Mouse (Mus musculus): Measurements from ENCODE around the gene Grb7. TPM values are rescaled to one million over a fixed set of nuclear protein-coding genes. Genes with fewer than 3 reads are reported as not detected.

Gene Grb7
- total RNA-seq, 1 experiment from 2014 or later: 1.7 TPM

DNA sequence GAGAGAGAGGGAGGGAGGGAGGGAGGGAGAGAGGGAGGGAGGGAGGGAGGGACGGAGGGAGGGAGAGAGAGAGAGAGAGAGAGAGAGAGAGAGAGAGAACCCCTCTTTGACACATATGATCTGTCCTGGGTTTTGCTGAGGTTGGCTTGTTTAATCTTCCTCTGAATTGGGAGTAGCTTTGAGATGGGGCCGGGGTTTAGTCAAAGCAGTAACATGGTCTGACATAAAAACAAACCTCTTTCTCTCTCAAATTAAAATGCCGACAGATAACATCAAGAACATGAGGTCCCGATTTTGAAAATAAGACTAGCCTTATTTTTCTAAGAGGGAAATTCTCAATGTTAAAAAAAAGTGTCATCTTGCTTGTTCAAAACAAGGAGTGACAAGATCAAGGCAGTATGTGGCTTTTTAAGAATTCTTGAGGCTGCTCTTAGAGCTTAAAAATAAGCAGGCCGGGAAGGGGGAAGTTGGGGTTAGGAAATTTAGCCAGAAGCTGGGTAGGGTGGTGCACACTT is 41.4 kb downstream of the Grb7 start:
- no peak for ATAC-seq (ENCODE audit: extremely low read depth, insufficient number of reproducible peaks, low FRiP score, poor library complexity, severe bottlenecking)

DNA sequence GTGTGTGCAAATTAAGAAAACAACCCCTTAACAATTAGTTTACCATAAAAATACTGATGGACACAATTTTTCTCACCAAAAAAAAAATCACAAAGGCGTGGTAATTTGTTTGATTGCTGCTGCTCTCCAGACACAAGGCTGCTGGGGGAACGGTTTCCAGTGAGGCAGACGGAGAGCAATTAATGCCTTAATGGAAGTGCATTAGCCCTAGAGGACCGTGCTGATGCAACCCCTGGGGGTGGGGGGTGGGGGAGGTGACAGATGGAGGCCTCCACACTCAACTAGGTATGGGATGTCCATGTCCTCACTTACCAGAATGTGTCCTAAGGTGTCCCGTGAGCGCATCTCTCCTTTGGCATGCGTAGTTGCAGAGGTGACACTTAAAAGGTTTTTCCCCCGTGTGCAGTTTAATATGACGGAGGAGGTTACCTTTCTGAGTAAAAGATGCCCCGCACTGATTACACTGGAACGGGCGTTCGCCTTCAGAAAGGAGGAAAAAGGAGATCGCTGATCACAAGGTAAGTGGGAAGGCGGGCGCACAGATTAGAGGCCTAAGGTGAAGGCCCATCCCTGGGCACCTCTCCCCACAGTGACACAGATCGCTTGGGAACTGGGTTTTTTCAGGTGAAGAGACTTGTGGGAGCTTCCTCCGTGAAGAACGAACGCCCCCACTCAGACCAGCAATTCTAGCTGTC is 42.5 kb downstream of the Grb7 start:
- ATAC-seq (ENCODE audit: extremely low read depth, insufficient number of reproducible peaks, low FRiP score, poor library complexity, severe bottlenecking): no peak

DNA sequence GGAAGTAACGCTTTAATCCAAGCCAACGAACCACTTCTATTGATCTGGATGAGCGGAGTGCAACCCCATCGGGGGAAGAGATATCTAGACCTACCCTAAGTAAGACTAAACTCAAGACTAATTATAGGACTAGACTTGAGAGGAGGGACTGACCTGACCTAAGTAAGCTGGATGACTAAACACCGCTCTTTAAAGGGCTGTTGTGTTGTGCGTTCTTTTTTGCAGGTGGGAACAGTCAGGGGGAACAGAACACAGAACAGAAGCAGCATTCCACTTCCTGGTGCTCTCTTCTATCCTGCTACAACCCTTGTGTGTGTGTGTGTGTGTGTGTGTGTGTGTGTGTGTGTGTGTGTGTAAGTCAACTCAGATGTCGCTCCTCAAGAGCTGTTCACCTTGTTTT is 45.4 kb downstream of the Grb7 start:
- no peak for ATAC-seq (ENCODE audit: extremely low read depth, insufficient number of reproducible peaks, low FRiP score, poor library complexity, severe bottlenecking)

DNA sequence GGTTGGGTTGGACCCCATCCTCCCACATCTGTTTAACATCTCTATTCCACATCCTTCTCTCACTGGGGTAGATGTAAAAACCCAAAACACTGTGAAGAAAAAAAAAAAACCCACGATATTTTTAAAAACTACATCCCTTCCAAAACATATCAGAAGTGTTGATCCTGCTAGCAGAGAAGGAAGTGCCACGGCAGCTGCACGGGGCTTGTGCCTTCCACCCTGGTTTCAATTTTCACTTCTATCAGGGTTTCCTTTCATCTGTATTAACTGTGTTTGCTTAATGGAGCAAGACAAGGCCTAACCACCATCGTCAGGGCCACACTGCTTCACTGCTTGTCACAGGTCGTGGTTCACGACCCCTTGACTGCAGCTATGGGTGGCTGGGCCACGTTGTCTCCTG is 46.8 kb downstream of the Grb7 start:
- ATAC-seq (ENCODE audit: extremely low read depth, insufficient number of reproducible peaks, low FRiP score, poor library complexity, severe bottlenecking): peak; percentile 56

DNA sequence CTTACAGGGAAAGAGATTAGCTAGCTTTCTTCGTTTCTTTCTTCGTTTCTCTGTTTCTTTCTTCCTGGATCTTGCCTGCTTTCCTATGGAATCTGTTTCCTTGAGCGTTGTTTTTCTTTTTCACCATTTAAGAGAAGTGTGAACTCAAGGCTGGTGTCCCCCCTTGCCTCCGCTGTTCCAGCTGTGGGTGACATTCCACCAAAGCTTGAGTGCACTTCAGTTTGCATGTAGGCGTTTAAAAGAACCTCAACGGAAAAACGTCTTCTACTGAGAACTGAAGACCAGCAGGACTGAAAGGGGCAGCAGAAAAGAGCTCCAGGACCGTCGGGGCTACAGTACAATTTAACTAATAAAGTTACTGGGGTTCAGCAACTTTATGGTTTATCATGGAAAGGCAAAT is 47.2 kb downstream of the Grb7 start:
- ATAC-seq (ENCODE audit: extremely low read depth, insufficient number of reproducible peaks, low FRiP score, poor library complexity, severe bottlenecking): no peak

DNA sequence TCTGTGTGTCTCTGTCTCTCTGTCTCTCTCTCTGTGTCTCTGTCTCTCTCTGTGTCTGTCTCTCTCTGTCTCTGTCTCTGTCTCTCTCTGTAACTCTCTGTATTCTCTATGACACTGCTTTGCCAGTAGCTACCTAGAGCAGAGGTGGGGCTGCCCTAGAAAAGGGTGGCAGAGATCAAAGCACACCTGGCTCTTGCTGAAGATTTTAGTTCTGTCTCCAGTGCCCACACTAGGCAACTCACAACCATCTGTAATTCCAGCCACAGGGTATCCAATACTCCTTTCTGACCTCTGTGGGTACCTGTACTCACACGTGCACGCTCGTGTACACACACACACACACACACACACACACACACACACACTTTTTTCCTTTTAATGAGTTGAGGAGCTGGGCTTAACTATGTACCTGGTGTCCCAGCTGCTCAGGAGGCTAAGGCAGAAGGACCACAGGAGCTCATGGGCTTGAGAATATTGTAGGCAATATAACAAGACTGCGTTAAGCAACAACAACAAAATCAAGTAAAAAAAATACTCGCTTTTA is 49.1 kb downstream of the Grb7 start:
- no peak for ATAC-seq (ENCODE audit: extremely low read depth, insufficient number of reproducible peaks, low FRiP score, poor library complexity, severe bottlenecking)

DNA sequence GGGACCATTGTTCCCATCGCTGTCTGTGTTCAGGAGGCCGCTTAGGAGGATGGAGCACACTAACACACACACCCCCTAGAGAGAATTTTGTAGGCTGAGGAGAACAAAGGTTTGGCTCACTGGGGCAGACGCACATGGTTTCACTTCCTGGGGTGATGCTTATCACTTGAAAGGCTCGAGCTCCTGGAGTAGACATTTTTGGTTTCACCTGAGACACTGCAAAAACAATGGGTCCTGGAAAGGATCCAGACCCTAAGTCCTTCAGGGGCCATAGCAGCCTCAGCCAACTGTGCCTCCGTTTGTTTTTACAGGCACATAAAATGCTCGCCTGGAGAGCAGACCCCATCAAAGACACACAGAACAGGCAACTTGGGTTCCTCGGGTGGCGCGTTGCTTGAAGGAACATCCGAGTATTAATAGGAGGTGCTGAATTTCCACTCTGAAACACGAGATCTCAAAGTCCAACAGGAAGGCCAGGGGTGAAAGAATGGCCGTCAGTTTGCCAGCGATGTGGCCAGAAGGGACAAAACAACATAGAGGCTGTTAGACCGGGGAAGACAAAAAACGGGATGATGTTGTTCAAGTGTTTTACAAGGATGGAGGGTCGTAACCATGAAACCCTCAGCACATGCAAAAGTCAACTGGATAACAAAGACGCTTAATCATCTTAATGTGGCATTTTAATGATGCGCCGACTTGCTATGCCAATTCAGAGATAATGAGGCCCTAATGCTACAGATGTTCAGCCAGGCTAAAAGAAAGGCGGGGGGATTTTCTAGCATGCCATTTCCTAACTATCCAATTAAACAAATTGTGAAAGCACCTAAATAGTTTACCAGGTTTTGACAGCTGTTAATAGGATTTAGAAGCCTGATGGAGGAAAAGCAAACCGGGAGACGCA is 51.4 kb downstream of the Grb7 start:
- ATAC-seq (ENCODE audit: extremely low read depth, insufficient number of reproducible peaks, low FRiP score, poor library complexity, severe bottlenecking): peak; percentile 45; the same call in 1 of the 2 replicates

DNA sequence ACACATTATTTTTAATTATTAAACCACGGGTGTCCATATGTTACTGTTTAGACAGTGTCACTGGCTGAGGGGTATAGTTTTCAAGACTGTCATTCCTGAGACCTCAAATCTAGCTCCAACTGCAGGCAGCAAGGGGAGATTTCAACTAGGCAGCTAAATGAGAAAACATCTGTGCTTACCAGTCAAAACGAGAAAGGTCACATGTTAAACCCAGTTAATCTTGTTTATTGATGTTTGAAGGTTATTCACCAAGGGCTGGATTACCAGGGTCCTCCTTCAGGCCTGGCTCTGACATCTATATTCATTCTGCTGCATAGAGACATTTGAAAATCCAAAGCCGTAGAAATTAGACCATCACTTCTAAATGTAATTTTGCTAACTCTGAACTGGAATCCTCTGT is 58.7 kb downstream of the Grb7 start:
- ATAC-seq (ENCODE audit: extremely low read depth, insufficient number of reproducible peaks, low FRiP score, poor library complexity, severe bottlenecking): no peak

Other genes with a start within 250 kb of the Grb7 start
- gene Cdk12, start 243.3 kb upstream of the Grb7 start, total RNA-seq (2017): 134 and 140 TPM in 2 replicates
- gene Neurod2, start 116.7 kb upstream of the Grb7 start, total RNA-seq (2017): not detected in 2 replicates
- gene Ppp1r1b, start 98.0 kb upstream of the Grb7 start, total RNA-seq (2017): not detected in 2 replicates
- gene Stard3, start 88.0 kb upstream of the Grb7 start, total RNA-seq (2017): 36.2 and 47.1 TPM in 2 replicates
- not detected in 2 replicates for gene Tcap, start 62.6 kb upstream of the Grb7 start, total RNA-seq (2017)
- gene Pnmt, start 59.9 kb upstream of the Grb7 start, total RNA-seq (2017): not detected in 2 replicates
- gene Pgap3, start 45.9 kb upstream of the Grb7 start, total RNA-seq (2017): 1.6 and 3.1 TPM in 2 replicates
- gene Erbb2, start 33.9 kb upstream of the Grb7 start, total RNA-seq (2017): 0.23 TPM in 1 of 2 replicates, not detected in the other
- gene Mien1, start 7.4 kb upstream of the Grb7 start, total RNA-seq (2017): 30.1 and 37.2 TPM in 2 replicates
- 315 and 346 TPM in 2 replicates for gene Ikzf3, start 99.6 kb downstream of the Grb7 start, total RNA-seq (2017)
- gene Zpbp2, start 104.7 kb downstream of the Grb7 start, total RNA-seq (2017): 2.4 and 7.5 TPM in 2 replicates
- gene Ormdl3, start 141.0 kb downstream of the Grb7 start, total RNA-seq (2017): 18.6 and 23.8 TPM in 2 replicates
- not detected in 2 replicates for gene Lrrc3c, start 151.9 kb downstream of the Grb7 start, total RNA-seq (2017)
- gene Gm12355, start 179.3 kb downstream of the Grb7 start, total RNA-seq (2017): not detected in 2 replicates
- gene Gsdma3, start 180.0 kb downstream of the Grb7 start, total RNA-seq (2017): not detected in 2 replicates
- gene Gsdma2, start 200.4 kb downstream of the Grb7 start, total RNA-seq (2017): not detected in 2 replicates
- gene Gsdma, start 218.0 kb downstream of the Grb7 start, total RNA-seq (2017): not detected in 2 replicates
- 33.2 and 37.8 TPM in 2 replicates for gene Psmd3, start 236.2 kb downstream of the Grb7 start, total RNA-seq (2017)

Measured in neutrophil, adult 5-6 weeks (primary cell).